Mouse (Mus musculus): ENCODE results near the gene 4933416C03Rik. TPM values are rescaled to one million over a fixed set of nuclear protein-coding genes. Genes with fewer than 3 reads are reported as not detected.

The 4933416C03Rik gene
- total RNA-seq, 2 experiments from 2014 or later = not detected

- no peak for ATAC-seq (replicated peaks; ENCODE audit: poor library complexity, severe bottlenecking)
Observed at GRCm38 (mm10) chr10:116080841-116081240, 32.9 kb downstream of the 4933416C03Rik start.

DNA sequence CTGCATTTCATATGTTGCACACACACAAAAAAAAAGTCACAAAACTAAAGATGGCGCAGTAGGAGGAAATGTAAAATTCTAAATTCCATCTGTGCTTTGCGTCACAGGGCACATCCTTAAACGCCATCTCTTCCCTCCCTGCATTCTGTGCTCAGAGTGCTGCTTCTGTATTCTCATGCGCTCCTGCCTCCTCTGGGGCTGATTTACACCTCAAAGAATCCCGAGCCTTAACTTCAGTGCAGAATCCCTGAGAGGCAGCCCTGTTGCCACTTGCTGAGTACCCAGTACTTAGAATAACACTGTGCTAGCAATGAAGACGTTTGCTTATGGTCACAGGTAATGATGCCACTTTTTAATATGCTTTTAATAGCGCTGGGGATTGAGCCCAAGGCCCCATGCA lies 34.3 kb downstream of the 4933416C03Rik start:
- no peak for ATAC-seq (replicated peaks; ENCODE audit: poor library complexity, severe bottlenecking)

DNA sequence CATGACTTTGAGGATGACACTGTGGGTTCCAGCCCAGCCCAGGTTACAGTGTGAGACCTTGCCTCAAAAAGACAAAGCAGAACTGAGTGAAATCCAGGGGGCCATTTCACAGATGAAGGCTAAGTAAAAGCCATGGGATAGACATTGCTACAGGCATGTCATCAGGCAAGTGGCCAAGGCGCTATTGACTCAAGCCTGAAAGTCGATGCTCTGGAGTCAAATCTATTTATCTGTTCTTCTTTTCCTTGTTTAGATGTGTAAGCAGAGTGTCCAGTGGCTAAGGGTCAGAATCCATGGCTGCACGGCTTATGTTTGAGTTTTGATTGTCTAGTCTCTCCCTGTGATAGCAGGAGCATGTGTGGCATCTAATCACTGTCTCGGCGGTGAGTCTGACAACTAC lies 35.1 kb downstream of the 4933416C03Rik start:
- ATAC-seq (replicated peaks; ENCODE audit: poor library complexity, severe bottlenecking) = no peak

- no peak for ATAC-seq (replicated peaks; ENCODE audit: poor library complexity, severe bottlenecking)
Observed at GRCm38 (mm10) chr10:116075954-116076353, 37.8 kb downstream of the 4933416C03Rik start.

Other genes with a start within 250 kb of the 4933416C03Rik start
- 0.83 TPM in 1 of 2 replicates, not detected in the other for gene Ptprr, start 95.7 kb downstream of the 4933416C03Rik start, total RNA-seq (2014; fragmentation: Nextera tagmentation)
- 0.73 and 2.0 TPM in 2 replicates for gene Ptprr, start 95.7 kb downstream of the 4933416C03Rik start, total RNA-seq (2017)
- not detected in 2 replicates for gene Ptprb, start 161.6 kb upstream of the 4933416C03Rik start, total RNA-seq (2014; fragmentation: Nextera tagmentation)
- gene Ptprb, start 161.6 kb upstream of the 4933416C03Rik start, total RNA-seq (2017) = not detected in 2 replicates